Mouse (Mus musculus): ENCODE data around the gene Tgfb1.

DNA sequence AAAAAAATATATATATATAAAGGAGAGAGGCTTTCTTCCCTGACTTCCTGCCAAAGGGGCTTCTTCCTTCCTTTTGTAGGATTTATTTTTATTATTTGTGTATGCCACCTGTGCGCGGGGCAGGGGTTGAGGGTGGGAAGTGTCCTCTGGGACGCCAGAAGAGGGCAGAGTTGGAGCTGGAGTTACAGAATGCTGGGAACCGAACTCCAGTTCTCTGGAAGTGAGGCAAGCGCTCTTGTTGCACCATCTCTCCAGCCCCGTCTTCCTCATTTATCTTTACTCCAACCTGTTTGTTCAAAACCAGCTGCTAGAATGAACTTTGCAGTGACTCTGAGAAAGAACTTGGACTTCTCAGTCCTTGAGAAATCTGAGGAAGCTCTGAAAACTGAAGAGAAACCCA is 6.8 kb upstream of the Tgfb1 start:
- TF ChIP-seq CTCF (IDR thresholded peaks at IDR 0.05; ENCODE audit: low read depth, low read length) (peak; percentile 50), POLR2A (IDR thresholded peaks at IDR 0.05; ENCODE audit: extremely low read depth, insufficient read depth, low read length) (no peak)

Measured in liver, adult 2 months (tissue).